32 mouse cellular contexts compared by ENCODE assay signal in genomic region chr15:26837200-26837599, GRCm38 (mm10). TPM values are rescaled to one million over a fixed set of nuclear protein-coding genes. Genes with fewer than 3 reads are reported as not detected.
A peak's percentile ranks its signal among the peaks of the same experiment; 100 is the strongest.
DNase-seq lines count a peak whose midpoint lies in the region; TF ChIP-seq lines count a peak whose summit lies in the region.
"Had no signal": no experiment of that assay in that cellular context is flagged by ENCODE, and none has a peak within 500 bp of the region (broad histone marks: within the 10 kb centered on the region; RNA-seq: fewer than 3 reads in every experiment).

No protein-coding gene starts in this region.

- H3K9me3 ChIP-seq in limb, embryonic 10.5 days (replicated peaks), result no peaks in the 10 kb centered on the region
- H3K9me3 ChIP-seq: embryonic facial prominence, embryonic 12.5 days; forebrain, embryonic 15.5 days; heart, embryonic 13.5 days; hindbrain, embryonic 15.5 days; kidney, embryonic 15.5 days; neural tube, embryonic 12.5 days had no signal

- H3K27me3 ChIP-seq in limb, embryonic 10.5 days (ENCODE audit: low read depth, poor library complexity, severe bottlenecking), result no peaks in the 10 kb centered on the region
- H3K27me3 ChIP-seq: embryonic facial prominence, embryonic 12.5 days; forebrain, embryonic 15.5 days; heart, embryonic 13.5 days; hindbrain, embryonic 15.5 days; kidney, embryonic 15.5 days; neural tube, embryonic 12.5 days had no signal

- H3K36me3 ChIP-seq in limb, embryonic 10.5 days, result no peaks in the 10 kb centered on the region
- H3K36me3 ChIP-seq: embryonic facial prominence, embryonic 12.5 days; forebrain, embryonic 15.5 days; heart, embryonic 13.5 days; hindbrain, embryonic 15.5 days; kidney, embryonic 15.5 days; neural tube, embryonic 12.5 days had no signal

- no peaks in the 10 kb centered on the region for H3K4me1 ChIP-seq in limb, embryonic 10.5 days
- H3K4me1 ChIP-seq: forebrain, embryonic 15.5 days; hindbrain, embryonic 15.5 days; kidney, embryonic 15.5 days; neural tube, embryonic 12.5 days had no signal

- no peak for TF ChIP-seq CTCF in layer of hippocampus, adult 2 months (conservative IDR thresholded peaks at IDR 0.05)

- DNase-seq in cerebellum, adult 9-11 months, result peak; percentile 20
- no peak for DNase-seq in cerebellum, postnatal 25 days
- DNase-seq in layer of hippocampus, adult 11-12 months (ENCODE audit: low spot score), result peak; percentile 6
- no peak for DNase-seq in layer of hippocampus, adult 2 months (ENCODE audit: low spot score in 2 of 2)
- DNase-seq in Muller cell, postnatal 12 days (ENCODE audit: inconsistent ontology term), result peak; percentile 88
- DNase-seq in ZHBTc4 (ENCODE audit: low read depth, low spot score), result peak; percentile 16
- no peak for DNase-seq in limb, embryonic 10.5 days (ENCODE audit: low spot score)
- no peak for DNase-seq in yolk sac, embryonic 10.5 days (ENCODE audit: low spot score)
- DNase-seq: B cell, adult 2 months; embryo, embryonic 11 days; gastrocnemius, adult 2 months; gastrocnemius, postnatal 36 days; heart, adult 2 months; heart, postnatal 10 days; kidney, adult 18-20 months; kidney, postnatal 25 days; liver; lung, adult 2 months; lung, postnatal 10 days; right cerebral cortex, postnatal 14 days; thymus, postnatal 4 days had no signal

- no peak overlapping the region for H3K4me3 ChIP-seq in layer of hippocampus, adult 2 months
- no peak overlapping the region for H3K4me3 ChIP-seq in limb, embryonic 10.5 days
- H3K4me3 ChIP-seq: embryonic facial prominence, embryonic 12.5 days; forebrain, embryonic 15.5 days; gastrocnemius, adult 2 months; heart, adult 2 months; heart, embryonic 13.5 days; hindbrain, embryonic 15.5 days; kidney, embryonic 15.5 days; myocyte; neural tube, embryonic 12.5 days had no signal

- 86% methylated on average over 3 of the region's 3 CpGs for WGBS in limb, embryonic 10.5 days

- no peak overlapping the region for H3K27ac ChIP-seq in layer of hippocampus, adult 2 months
- no peak overlapping the region for H3K27ac ChIP-seq in limb, embryonic 10.5 days
- H3K27ac ChIP-seq: embryonic facial prominence, embryonic 12.5 days; forebrain, embryonic 15.5 days; gastrocnemius, adult 2 months; heart, adult 2 months; heart, embryonic 13.5 days; hindbrain, embryonic 15.5 days; kidney, embryonic 15.5 days; liver, embryonic 14.5 days; macrophage; neural tube, embryonic 12.5 days had no signal

RNA-seq across cellular contexts. Expression of gene Fbxl7, which starts 58.2 kb away (rescaled TPM):
- 1 to 10 TPM; 7.0 to 9.0 TPM for total RNA-seq in layer of hippocampus, adult 2 months (2021)
- 14.0 and 19.6 TPM in 2 replicates for polyA plus RNA-seq in limb, embryonic 10.5 days (2016; fragmentation: Nextera tagmentation; extraction: Ambion mirVana)
- total RNA-seq: hematopoietic stem cell, adult 5-6 weeks; megakaryocyte-erythroid progenitor cell, adult 5-6 weeks had no signal
- polyA plus RNA-seq: macrophage had no signal

Comparison
In these comparisons a context has a peak if more than half of its experiments do, and no peak if none do; other contexts are left out.
1. DNase-seq: peak in cerebellum, adult 9-11 months (single experiment), layer of hippocampus, adult 11-12 months (single experiment), Muller cell, postnatal 12 days (single experiment) and ZHBTc4 (single experiment); none in cerebellum, postnatal 25 days (0 of 2), layer of hippocampus, adult 2 months (0 of 2), limb, embryonic 10.5 days (single experiment) and yolk sac, embryonic 10.5 days (single experiment).